Mouse (Mus musculus): ENCODE data around the gene Btnl10. TPM values are rescaled to one million over a fixed set of nuclear protein-coding genes. Genes with fewer than 3 reads are reported as not detected.

Btnl10 gene
- total RNA-seq (2021), result not detected
- long read RNA-seq, experiment 1, result 0 reads
- long read RNA-seq, experiment 2, result 0 reads

- no peak for DNase-seq
Observed at GRCm38 (mm10) chr11:58917745-58918366, at the start of gene Btnl10. Gene Btnl10, plus strand, starts transcription at chr11:58917908.

- DNase-seq, result no peak
Observed at GRCm38 (mm10) chr11:58867954-58868330, 49.8 kb upstream of the Btnl10 start.

DNA sequence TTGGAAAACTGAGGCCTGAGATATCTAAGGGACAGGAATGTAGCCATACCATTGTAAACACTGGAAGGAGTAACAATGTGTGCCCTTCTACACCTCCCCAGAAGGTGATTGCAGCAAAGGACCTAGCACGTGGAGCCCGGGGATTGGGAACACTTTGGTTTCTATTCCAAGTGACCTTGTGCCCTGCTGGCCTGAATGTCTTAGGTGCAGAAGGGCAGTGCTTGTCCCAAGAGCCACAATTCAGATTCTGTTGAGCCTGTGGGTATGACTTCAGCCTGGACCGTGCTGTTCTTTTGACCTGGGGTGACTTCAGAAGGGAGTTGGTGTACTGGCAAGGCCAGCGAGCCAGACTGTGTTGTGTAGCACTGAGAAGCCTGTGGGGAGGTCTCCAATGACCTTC lies 46.7 kb upstream of the Btnl10 start:
- no peak for DNase-seq

DNA sequence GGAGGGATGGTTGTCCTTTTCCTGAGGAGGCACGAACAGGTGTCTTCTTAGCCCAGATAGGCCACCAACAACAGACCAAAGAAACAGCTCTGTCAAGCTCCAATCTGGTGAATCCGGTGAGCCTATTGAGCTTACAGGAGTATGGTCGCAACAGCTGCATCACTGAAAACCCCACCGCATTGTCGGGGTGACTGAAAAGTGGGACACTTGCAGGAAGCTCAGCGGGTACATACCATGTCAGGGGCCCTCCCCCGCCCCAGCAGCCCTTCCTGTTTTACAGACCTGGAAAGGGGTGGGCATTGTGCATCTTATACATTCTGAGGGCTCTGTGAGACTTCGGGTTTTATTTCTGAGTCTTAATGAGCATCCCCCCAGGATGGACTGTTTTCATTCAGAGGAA lies 34.0 kb upstream of the Btnl10 start:
- DNase-seq, result peak; percentile 15

GRCm38 (mm10) chr11:58890511-58890910 lies 27.2 kb upstream of the Btnl10 start:
- no peak for DNase-seq

GRCm38 (mm10) chr11:58894456-58894855 lies 23.3 kb upstream of the Btnl10 start:
- DNase-seq, result no peak

GRCm38 (mm10) chr11:58897485-58897884 lies 20.2 kb upstream of the Btnl10 start:
- no peak for DNase-seq

DNA sequence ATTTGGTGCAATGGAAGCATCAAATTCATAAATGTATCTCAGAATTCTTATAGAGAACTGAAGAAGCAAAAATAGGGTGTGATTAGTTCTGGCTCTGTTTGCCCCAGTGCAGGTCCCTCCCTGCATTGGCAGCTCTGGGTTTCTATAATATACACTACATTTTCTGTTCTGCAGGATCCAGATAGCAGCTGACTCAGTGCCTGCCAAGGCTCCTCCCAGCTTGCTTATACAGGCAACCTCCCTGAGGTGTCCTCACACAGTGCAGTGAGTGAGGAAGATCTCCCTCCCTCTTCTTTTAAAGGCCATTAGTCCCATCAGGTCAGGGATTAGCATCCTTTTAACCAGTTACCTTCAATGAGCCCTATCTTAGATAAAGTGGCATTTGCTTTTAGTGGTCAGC lies 16.6 kb upstream of the Btnl10 start:
- no peak for DNase-seq

- DNase-seq, result peak; percentile 97
Observed at GRCm38 (mm10) chr11:58903511-58904409, 13.9 kb upstream of the Btnl10 start, which contains the start of gene Zfp39. Gene Zfp39, minus strand, starts transcription at chr11:58904225.

GRCm38 (mm10) chr11:58904410-58904718 lies 13.3 kb upstream of the Btnl10 start:
- no peak for DNase-seq

GRCm38 (mm10) chr11:58904838-58905237 lies 12.9 kb upstream of the Btnl10 start:
- DNase-seq, result no peak

- no peak for DNase-seq
Observed at GRCm38 (mm10) chr11:58913776-58914175, 3.9 kb upstream of the Btnl10 start.

GRCm38 (mm10) chr11:58914461-58915028 lies 3.2 kb upstream of the Btnl10 start:
- no peak for DNase-seq

- no peak for DNase-seq
Observed at GRCm38 (mm10) chr11:58916879-58917744, 596 bp upstream of the Btnl10 start.

GRCm38 (mm10) chr11:58918759-58919158 lies 1.1 kb downstream of the Btnl10 start:
- DNase-seq, result no peak

GRCm38 (mm10) chr11:58922420-58922819 lies 4.7 kb downstream of the Btnl10 start:
- DNase-seq, result no peak

DNA sequence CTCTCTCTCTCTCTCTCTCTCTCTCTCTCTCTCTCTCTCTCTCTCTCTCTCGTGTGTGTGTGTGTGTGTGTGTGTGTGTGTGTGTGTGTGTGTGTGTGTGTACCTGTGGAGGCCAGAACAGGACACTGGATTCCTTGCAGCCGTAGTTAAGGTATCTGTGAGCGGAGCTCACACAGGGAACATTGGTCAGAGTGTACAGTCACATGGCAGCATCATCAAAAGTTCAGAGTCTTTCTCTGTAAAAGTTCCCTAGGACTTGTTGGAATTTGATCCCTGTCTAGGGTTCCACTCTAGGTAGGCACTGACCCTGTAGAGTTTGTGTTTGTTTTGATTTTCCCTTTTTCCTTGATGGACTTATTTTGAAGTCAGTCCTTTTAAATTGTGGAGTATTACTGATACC lies 8.9 kb downstream of the Btnl10 start:
- DNase-seq, result no peak

DNA sequence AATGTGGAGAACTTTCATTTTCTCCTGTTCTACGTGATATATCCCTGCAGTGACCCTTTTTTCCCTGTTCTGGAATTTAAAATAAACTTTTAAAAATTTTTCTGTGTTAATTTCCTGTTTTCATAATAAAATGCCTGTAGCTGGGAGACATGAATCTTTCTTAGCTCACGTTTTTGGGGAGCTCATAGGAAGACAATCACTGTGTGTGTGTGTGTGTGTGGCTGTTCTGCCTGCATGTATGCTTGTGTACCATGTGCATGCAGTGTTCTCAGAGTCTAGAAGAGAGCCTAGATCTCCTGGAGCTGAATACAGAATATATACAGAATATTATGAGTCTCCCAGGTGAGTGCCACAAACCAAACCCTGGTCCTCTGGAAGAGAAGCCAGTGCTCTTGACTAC lies 9.3 kb downstream of the Btnl10 start:
- DNase-seq, result no peak

DNA sequence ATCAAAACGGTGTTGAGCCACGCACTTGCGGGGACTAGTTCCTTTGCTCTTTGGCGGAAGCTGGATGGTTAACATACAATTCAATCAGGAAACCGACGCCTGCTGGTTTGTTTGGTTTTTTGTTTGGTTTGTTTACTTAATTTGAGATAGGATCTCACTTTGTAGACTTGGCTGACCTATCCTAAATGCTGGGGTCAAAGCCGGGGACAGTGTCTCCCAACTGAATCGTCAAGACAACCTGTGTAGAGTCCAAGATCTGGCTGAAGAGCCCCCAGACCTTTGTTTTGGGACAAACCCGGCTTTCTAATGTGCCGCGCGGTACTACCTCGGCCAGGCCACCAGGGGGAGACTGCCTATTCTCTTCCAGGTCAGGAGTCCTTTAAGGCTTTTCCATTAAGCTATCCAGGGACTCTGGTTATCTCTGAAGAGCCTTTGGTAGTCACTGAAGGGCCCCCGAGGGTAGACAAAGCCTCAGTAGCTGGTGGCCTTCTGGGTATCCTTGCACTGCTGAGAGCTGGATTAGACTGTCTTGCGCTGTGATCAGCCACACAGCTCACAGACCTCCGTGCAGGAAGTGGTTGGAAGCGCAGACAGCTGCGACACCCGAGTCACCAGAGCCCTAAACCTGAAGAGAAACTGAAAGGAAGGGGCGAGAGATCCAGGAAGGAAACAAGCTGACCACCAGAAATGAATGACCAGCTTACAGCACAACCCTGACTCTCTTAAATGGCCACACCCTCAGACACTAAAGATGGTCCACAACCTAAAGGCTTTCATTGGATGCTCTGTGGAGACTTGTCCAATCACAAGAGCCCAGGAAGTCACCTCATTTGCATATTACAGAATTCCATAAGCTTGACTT lies 10.3 kb downstream of the Btnl10 start:
- DNase-seq, result peak; percentile 40

GRCm38 (mm10) chr11:58929055-58929454 lies 11.3 kb downstream of the Btnl10 start:
- no peak for DNase-seq

- DNase-seq, result no peak
Observed at GRCm38 (mm10) chr11:58929641-58930040, 11.9 kb downstream of the Btnl10 start.
